Mouse (Mus musculus) C2C12 (cell line): ENCODE measurements around the gene Cadps2. TPM values are rescaled to one million over a fixed set of nuclear protein-coding genes. Genes with fewer than 3 reads are reported as not detected.

Experiments used
- H3K27me3 ChIP-seq: one replicate; pipeline ENCODE4 v1.6.1; 2011; ENCODE audit not compliant: control insufficient read depth, insufficient read depth, insufficient read length
- H3K36me3 ChIP-seq: one replicate; pipeline ENCODE4 v1.6.1; 2011; ENCODE audit not compliant: control insufficient read depth, insufficient read depth
- H3K4me3 ChIP-seq: one replicate; pipeline ENCODE4 v1.5.1; 2011; ENCODE audit warnings: mild to moderate bottlenecking, control low read depth; ENCODE audit not compliant: poor library complexity, insufficient read depth, severe bottlenecking
- H3K79me2 ChIP-seq: one replicate; pipeline ENCODE4 v1.6.1; 2011; ENCODE audit not compliant: control insufficient read depth, insufficient read depth
- H3K79me3 ChIP-seq: one replicate; pipeline ENCODE4 v1.6.1; 2011; ENCODE audit warnings: low read depth, control low read depth
- H3ac ChIP-seq: one replicate; pipeline ENCODE3; 2011; ENCODE audit warnings: low read depth; ENCODE audit not compliant: control insufficient read depth, insufficient read length
- CEBPB ChIP-seq: IDR thresholded peaks from one replicate; pipeline ENCODE4 v1.6.1; 2011; ENCODE audit warnings: low read depth, mild to moderate bottlenecking, control low read depth, moderate library complexity
- CTCF ChIP-seq: IDR thresholded peaks from one replicate; pipeline ENCODE4 v1.5.1; 2011; ENCODE audit not compliant: control insufficient read depth, insufficient read depth, insufficient read length
- FOSL1 ChIP-seq: IDR thresholded peaks from one replicate; pipeline ENCODE4 v1.8.0; 2011; ENCODE audit warnings: mild to moderate bottlenecking, low read length; ENCODE audit not compliant: poor library complexity, insufficient read depth, severe bottlenecking
- MAX ChIP-seq: IDR thresholded peaks from one replicate; pipeline ENCODE4 v1.6.1; 2011; ENCODE audit warnings: mild to moderate bottlenecking, control low read depth
- MYOD1 ChIP-seq: IDR thresholded peaks from one replicate; pipeline ENCODE4 v1.6.1; 2011; ENCODE audit warnings: low read depth; ENCODE audit not compliant: control insufficient read depth, insufficient read length
- MYOG ChIP-seq: IDR thresholded peaks from one replicate; pipeline ENCODE4 v1.6.1; 2011; ENCODE audit not compliant: control insufficient read depth, insufficient read length; ENCODE audit errors: extremely low read depth
- USF1 ChIP-seq: IDR thresholded peaks from one replicate; pipeline ENCODE4 v1.6.1; 2011; ENCODE audit warnings: low read depth, mild to moderate bottlenecking, control low read depth, moderate library complexity
- polyA plus RNA-seq: library from polyadenylated mRNA; unstranded; fragments of >200 nt; fragmentation: generic; extraction: Trizol; gene quantifications from one replicate; pipeline ENCODE4 v1.2.1, GENCODE M21; 2012; ENCODE audit warnings: missing spikeins

Cadps2 gene
- polyA plus RNA-seq, 1 experiment = not detected

- peaks cover 6% of the 10 kb centered on the region for H3K27me3 ChIP-seq
- no peak overlapping the region for H3K4me3 ChIP-seq
- H3K79me3 ChIP-seq = no peaks in the 10 kb centered on the region
- H3K79me2 ChIP-seq = no peaks in the 10 kb centered on the region
- H3K36me3 ChIP-seq = no peaks in the 10 kb centered on the region
- TF ChIP-seq MAX (no peak), MYOD1 (no peak), FOSL1 (no peak), CEBPB (no peak), CTCF (no peak), USF1 (no peak), MYOG (no peak)
- no peak overlapping the region for H3ac ChIP-seq
Measured at GRCm38 (mm10) chr6:23245545-23246011, 593.6 kb downstream of the Cadps2 start.

- Histone ChIP-seq H3ac (no peak overlapping the region), H3K36me3 (no peaks in the 10 kb centered on the region), H3K79me3 (no peaks in the 10 kb centered on the region), H3K4me3 (no peak overlapping the region), H3K27me3 (peaks cover 6% of the 10 kb centered on the region), H3K79me2 (no peaks in the 10 kb centered on the region)
- no peak for TF ChIP-seq USF1
- TF ChIP-seq MYOG = no peak
- no peak for TF ChIP-seq CEBPB
- no peak for TF ChIP-seq CTCF
- TF ChIP-seq MAX = no peak
- TF ChIP-seq MYOD1 = no peak
- TF ChIP-seq FOSL1 = no peak
Measured at GRCm38 (mm10) chr6:23245121-23245520, 594.1 kb downstream of the Cadps2 start.

- no peak overlapping the region for H3K4me3 ChIP-seq
- H3ac ChIP-seq = no peak overlapping the region
- TF ChIP-seq FOSL1 (no peak), MYOD1 (no peak), USF1 (no peak), MAX (no peak), CTCF (no peak), CEBPB (no peak), MYOG (no peak)
- H3K79me3 ChIP-seq = no peaks in the 10 kb centered on the region
- H3K36me3 ChIP-seq = no peaks in the 10 kb centered on the region
- peaks cover 6% of the 10 kb centered on the region for H3K27me3 ChIP-seq
- H3K79me2 ChIP-seq = no peaks in the 10 kb centered on the region
Measured at GRCm38 (mm10) chr6:23243821-23244760, 595.1 kb downstream of the Cadps2 start.

Other genes starting within 250 kb of the Cadps2 start
- not detected for gene Rnf133, start 189.1 kb downstream of the Cadps2 start, polyA plus RNA-seq
- gene Rnf148, start 184.3 kb downstream of the Cadps2 start, polyA plus RNA-seq = not detected
- not detected for gene Tas2r118, start 130.6 kb upstream of the Cadps2 start, polyA plus RNA-seq